In the genomic region with DNA sequence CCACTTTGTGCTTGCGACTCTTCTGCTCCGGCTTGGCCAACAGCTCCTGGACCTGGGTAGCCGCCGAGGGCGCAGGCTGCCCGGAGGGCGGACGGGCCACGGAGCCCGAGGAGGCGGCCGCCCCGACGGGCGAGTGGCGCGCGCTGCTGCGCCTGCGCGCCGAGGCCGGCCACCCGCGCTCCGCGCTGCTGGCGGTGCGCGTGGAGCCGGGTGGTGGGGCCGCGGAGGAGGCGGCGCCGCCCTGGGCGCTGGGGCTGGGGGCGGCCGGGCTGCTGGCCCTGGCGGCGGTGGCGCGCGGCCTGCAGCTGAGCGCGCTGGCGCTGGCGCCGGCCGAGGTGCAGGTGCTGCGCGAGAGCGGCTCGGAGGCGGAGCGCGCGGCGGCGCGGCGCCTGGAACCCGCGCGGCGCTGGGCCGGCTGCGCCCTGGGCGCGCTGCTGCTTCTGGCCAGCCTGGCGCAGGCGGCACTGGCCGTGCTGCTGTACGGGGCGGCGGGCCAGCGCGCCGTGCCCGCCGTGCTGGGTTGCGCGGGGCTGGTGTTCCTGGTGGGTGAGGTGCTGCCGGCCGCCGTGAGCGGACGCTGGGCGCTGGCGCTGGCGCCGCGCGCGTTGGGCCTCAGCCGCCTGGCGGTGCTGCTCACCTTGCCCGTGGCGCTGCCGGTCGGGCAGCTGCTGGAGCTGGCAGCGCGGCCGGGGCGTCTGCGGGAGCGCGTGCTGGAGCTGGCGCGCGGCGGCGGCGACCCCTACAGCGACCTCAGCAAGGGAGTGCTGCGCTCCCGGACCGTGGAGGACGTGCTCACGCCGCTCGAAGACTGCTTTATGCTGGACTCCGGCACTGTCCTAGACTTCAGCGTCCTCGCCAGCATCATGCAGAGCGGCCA, we compare ENCODE assay signal across 8 mouse cellular contexts. TPM values are rescaled to one million over a fixed set of nuclear protein-coding genes. Genes with fewer than 3 reads are reported as not detected.
DNase-seq lines count a peak whose midpoint lies in the region; ATAC-seq and TF ChIP-seq lines count a peak whose summit lies in the region.

No protein-coding gene starts in this region.

- 1% methylated on average over 110 of the region's 126 CpGs for WGBS in forebrain, postnatal 0 days
- WGBS in liver, adult 2 months = 12% methylated on average over 126 of the region's 126 CpGs

- peak overlapping the region; percentile 97 for H3K27ac ChIP-seq in forebrain, postnatal 0 days (ENCODE audit: low read depth, low read length)
- H3K27ac ChIP-seq in liver, adult 2 months (replicated peaks; ENCODE audit: insufficient read depth, low read depth, low read length) = peak overlapping the region; percentile 81

- peak; percentile 27; the same call in 1 of the 2 replicates for ATAC-seq in cerebellum, adult (ENCODE audit: insufficient number of reproducible peaks, low FRiP score, low TSS enrichment)
- peak; percentile 79 for ATAC-seq in forebrain, postnatal 0 days

- peak overlapping the region; percentile 89 for H3K4me2 ChIP-seq in forebrain, postnatal 0 days (ENCODE audit: low read depth)

- TF ChIP-seq POLR2A in liver, adult 2 months (IDR thresholded peaks at IDR 0.05; ENCODE audit: extremely low read depth, insufficient read depth, low read length) = no peak

- H3K4me3 ChIP-seq in forebrain, postnatal 0 days (ENCODE audit: low read depth, low read length) = peak overlapping the region; percentile 90
- peak overlapping the region; percentile 90 for H3K4me3 ChIP-seq in liver, adult 2 months (ENCODE audit: insufficient read depth, low read depth, low read length)

- TF ChIP-seq CTCF in forebrain, postnatal 0 days (IDR thresholded peaks at IDR 0.05; ENCODE audit: low read depth) = no peak
- TF ChIP-seq CTCF in liver, adult 2 months (IDR thresholded peaks at IDR 0.05; ENCODE audit: low read depth, low read length) = peak; percentile 41

- peak overlapping the region; percentile 92 for H3K9ac ChIP-seq in forebrain, postnatal 0 days
- peak overlapping the region; percentile 92 for H3K9ac ChIP-seq in liver, adult 2 months (ENCODE audit: low read depth, low read length)

- peaks cover 14% of the 10 kb centered on the region for H3K4me1 ChIP-seq in forebrain, postnatal 0 days (ENCODE audit: insufficient read depth)
- peaks cover 8% of the 10 kb centered on the region for H3K4me1 ChIP-seq in liver, adult 2 months (ENCODE audit: control insufficient read depth, insufficient read depth, low read length)

- peaks cover 2% of the 10 kb centered on the region; the same call in 1 of the 2 replicates for H3K36me3 ChIP-seq in forebrain, postnatal 0 days (ENCODE audit: insufficient read depth)
- no peaks in the 10 kb centered on the region for H3K36me3 ChIP-seq in liver, adult 2 months (ENCODE audit: control insufficient read depth, insufficient read depth, low read length)

- DNase-seq in layer of hippocampus, adult 18-20 months (ENCODE audit: low spot score in 2 of 2) = peak; percentile 47 to 58
- no peak for DNase-seq in layer of hippocampus, adult 9-10 months (ENCODE audit: low spot score)
- DNase-seq in forebrain, postnatal 0 days = peak; percentile 43
- DNase-seq in induced T-regulatory cell, adult 2 months (ENCODE audit: low read depth) = peak; percentile 63
- DNase-seq in liver, adult 2 months (ENCODE audit: extremely low read depth, low read depth, low spot score) = no peak
- DNase-seq in neural tube, embryonic 10.5 days (ENCODE audit: extremely low spot score, low spot score) = peak; percentile 69
- DNase-seq in testis, postnatal 14 days (ENCODE audit: low spot score) = peak; percentile 55

- H3K79me2 ChIP-seq in liver, adult 2 months (ENCODE audit: control insufficient read depth, insufficient read depth, low read length) = peaks cover 8% of the 10 kb centered on the region; the same call in 1 of the 2 replicates

- H3K9me3 ChIP-seq in forebrain, postnatal 0 days (ENCODE audit: low read length) = no peaks in the 10 kb centered on the region

- H3K27me3 ChIP-seq in forebrain, postnatal 0 days (ENCODE audit: insufficient read depth, low read length) = no peaks in the 10 kb centered on the region
- H3K27me3 ChIP-seq in liver, adult 2 months (ENCODE audit: control insufficient read depth, insufficient read depth, low read length) = no peaks in the 10 kb centered on the region

RNA-seq across cellular contexts. Expression of gene Cnnm3, which starts 0.7 kb away (rescaled TPM):
- total RNA-seq in layer of hippocampus, adult 18-20 months (2021) = 10 to 100 TPM; 40.8 to 41.3 TPM
- total RNA-seq in forebrain, postnatal 0 days (2014; rRNA removed) = 25.6 and 29.1 TPM in 2 replicates
- 3.7 and 4.8 TPM in 2 replicates for polyA plus RNA-seq in forebrain, postnatal 0 days (2015; fragmentation: Nextera tagmentation; extraction: Ambion mirVana)
- 4.4 and 6.8 TPM in 2 replicates for total RNA-seq in liver, adult 2 months (2014; rRNA removed)
- polyA plus RNA-seq in liver, adult 2 months (2012; rRNA removed) = 11.3 and 14.1 TPM in 2 replicates

RNA-seq across cellular contexts. Expression of gene Ankrd23, which starts 24.4 kb away (rescaled TPM):
- 1 to 10 TPM; 5.1 to 6.8 TPM for total RNA-seq in layer of hippocampus, adult 18-20 months (2021)
- total RNA-seq in forebrain, postnatal 0 days (2014; rRNA removed) = 6.3 and 9.8 TPM in 2 replicates
- polyA plus RNA-seq in forebrain, postnatal 0 days (2015; fragmentation: Nextera tagmentation; extraction: Ambion mirVana) = 4.5 and 5.3 TPM in 2 replicates
- 1.8 and 2.0 TPM in 2 replicates for total RNA-seq in liver, adult 2 months (2014; rRNA removed)
- polyA plus RNA-seq in liver, adult 2 months (2012; rRNA removed) = 3.5 and 5.1 TPM in 2 replicates

RNA-seq across cellular contexts. Expression of gene Gm42417, which starts 26.9 kb away (rescaled TPM):
- total RNA-seq in layer of hippocampus, adult 18-20 months (2021) = not detected
- total RNA-seq in forebrain, postnatal 0 days (2014; rRNA removed) = 0.38 TPM in 1 of 2 replicates, not detected in the other
- 0.27 TPM in 1 of 2 replicates, not detected in the other for polyA plus RNA-seq in forebrain, postnatal 0 days (2015; fragmentation: Nextera tagmentation; extraction: Ambion mirVana)
- total RNA-seq in liver, adult 2 months (2014; rRNA removed) = not detected in 2 replicates
- polyA plus RNA-seq in liver, adult 2 months (2012; rRNA removed) = not detected in 2 replicates

RNA-seq across cellular contexts. Expression of gene Ankrd39, which starts 34.9 kb away (rescaled TPM):
- total RNA-seq in layer of hippocampus, adult 18-20 months (2021) = 10 to 100 TPM; 11.1 TPM
- 19.3 and 25.5 TPM in 2 replicates for total RNA-seq in forebrain, postnatal 0 days (2014; rRNA removed)
- polyA plus RNA-seq in forebrain, postnatal 0 days (2015; fragmentation: Nextera tagmentation; extraction: Ambion mirVana) = 21.1 and 23.6 TPM in 2 replicates
- total RNA-seq in liver, adult 2 months (2014; rRNA removed) = 2.6 and 4.9 TPM in 2 replicates
- 7.7 and 9.4 TPM in 2 replicates for polyA plus RNA-seq in liver, adult 2 months (2012; rRNA removed)

RNA-seq across cellular contexts. Expression of gene Cnnm4, which starts 40.9 kb away (rescaled TPM):
- 10 to 100 TPM; 15.6 to 16.6 TPM for total RNA-seq in layer of hippocampus, adult 18-20 months (2021)
- total RNA-seq in forebrain, postnatal 0 days (2014; rRNA removed) = 12.3 and 14.6 TPM in 2 replicates
- 7.2 and 9.4 TPM in 2 replicates for polyA plus RNA-seq in forebrain, postnatal 0 days (2015; fragmentation: Nextera tagmentation; extraction: Ambion mirVana)
- total RNA-seq in liver, adult 2 months (2014; rRNA removed) = 2.3 and 3.9 TPM in 2 replicates
- 2.4 and 2.7 TPM in 2 replicates for polyA plus RNA-seq in liver, adult 2 months (2012; rRNA removed)

Comparison
In these comparisons a context has a peak if more than half of its experiments do, and no peak if none do; other contexts are left out.
1. DNase-seq: peak in layer of hippocampus, adult 18-20 months (2 of 2), forebrain, postnatal 0 days (single experiment), induced T-regulatory cell, adult 2 months (single experiment), neural tube, embryonic 10.5 days (single experiment) and testis, postnatal 14 days (single experiment); none in layer of hippocampus, adult 9-10 months (single experiment) and liver, adult 2 months (single experiment).